Mouse (Mus musculus): Measurements from ENCODE around the gene Abraxas2.

The Abraxas2 gene

DNA sequence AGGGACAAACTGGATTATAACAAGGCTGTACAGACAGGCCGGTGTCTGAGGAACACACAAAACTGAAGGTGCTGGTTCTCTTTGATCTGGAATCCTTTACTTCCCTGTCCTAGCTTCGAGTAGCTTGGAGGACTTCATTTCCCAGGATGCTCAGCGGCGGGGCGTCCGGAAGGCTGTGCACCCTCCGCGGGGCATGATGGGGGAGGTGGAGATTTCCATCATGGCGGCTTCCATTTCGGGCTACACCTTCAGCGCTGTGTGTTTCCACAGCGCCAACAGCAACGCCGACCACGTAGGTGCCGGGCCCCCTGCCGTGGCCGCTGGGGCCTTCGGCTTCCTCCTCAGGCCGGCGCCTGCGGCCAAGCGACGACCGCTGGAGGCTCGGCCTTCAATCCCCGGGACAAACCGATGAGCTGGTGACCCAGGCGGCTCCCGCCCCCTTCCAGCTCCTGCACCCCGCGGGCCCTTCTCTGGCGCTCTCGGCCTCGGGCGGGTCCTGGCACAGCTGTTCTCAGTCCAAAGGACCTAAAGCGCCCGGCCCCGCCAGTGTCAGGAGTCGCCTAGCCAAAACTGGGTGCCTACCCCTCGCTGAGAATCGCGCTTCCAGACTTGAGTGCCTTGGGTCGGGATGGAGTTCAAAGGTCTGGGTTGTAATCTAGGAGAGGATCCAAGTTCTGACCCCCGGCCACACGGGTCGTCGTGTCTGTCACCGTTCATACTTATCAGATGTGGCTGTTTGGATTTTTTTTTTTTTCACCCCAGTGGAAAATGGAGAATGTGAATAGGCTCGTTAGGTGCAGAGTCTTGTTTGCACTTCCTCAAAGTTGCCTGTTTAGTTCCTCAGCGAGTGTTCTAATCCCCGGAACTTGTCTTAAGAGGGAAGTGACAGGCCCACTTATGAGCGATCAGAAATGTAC lies at the start of gene Abraxas2:
Gene Abraxas2, plus strand, starts transcription at position 184 of the 917 bp plus-strand sequence.
- peak; percentile 85 to 89 for DNase-seq

DNA sequence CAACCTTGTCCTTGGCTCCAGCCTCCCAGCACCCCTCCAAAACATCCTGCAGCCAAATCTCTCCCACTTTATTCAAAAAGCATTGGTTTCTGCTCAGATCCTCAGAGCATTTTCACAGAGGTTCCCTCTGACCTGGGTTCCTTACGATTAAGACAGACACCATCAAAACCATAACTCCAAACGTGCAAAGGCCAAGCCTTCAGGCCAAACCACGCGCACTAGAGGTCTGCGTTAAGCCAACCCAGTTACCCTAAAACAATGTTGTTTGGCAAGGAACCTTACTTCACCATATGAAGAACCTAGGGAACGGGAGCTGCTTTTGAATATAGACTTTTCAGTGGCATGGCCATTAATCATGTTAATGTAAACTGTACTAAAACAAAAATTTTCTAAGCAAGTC lies 49.3 kb upstream of the Abraxas2 start:
- no peak for DNase-seq

DNA sequence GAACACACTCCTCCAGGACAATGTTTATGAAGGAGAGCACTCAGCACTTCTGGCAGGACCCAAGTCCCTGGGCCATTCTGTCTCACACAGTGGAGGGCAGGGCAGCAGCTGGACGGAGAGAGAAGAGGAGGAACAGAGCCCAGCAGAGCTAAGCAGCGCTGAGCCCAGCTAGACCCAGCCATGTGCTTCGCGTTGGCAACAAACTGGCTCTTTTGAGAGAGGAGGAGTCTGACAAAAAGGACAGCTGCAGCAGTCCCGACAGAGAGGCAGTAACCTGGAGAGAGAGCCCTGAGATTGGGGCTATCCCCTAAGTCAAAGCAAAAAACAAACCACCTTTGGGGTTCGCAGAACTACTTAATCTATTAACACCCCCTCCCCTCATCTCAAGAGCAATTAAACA lies 48.7 kb upstream of the Abraxas2 start:
- peak in 1 of 2 experiments; percentile 35 for DNase-seq

DNA sequence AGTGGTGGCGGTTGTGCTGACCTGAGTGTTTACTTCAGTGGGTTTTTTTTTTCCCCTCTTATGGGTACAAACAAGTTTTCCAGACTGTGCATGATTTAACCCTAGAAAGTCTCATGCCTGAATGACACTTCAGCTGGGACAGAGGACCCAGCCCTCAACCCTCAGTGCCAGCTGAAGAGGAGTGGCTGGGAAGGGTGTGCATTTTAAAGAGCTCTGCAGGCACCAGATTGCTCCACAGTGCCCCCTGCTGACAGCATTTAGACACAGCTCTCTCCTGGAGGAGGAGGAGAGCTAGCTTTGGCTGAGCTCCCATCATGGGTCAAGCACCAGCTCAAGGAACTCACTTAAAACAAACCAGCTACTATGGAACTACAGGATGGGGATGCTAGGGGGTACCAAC lies 48.1 kb upstream of the Abraxas2 start:
- DNase-seq: peak; percentile 74 to 85

DNA sequence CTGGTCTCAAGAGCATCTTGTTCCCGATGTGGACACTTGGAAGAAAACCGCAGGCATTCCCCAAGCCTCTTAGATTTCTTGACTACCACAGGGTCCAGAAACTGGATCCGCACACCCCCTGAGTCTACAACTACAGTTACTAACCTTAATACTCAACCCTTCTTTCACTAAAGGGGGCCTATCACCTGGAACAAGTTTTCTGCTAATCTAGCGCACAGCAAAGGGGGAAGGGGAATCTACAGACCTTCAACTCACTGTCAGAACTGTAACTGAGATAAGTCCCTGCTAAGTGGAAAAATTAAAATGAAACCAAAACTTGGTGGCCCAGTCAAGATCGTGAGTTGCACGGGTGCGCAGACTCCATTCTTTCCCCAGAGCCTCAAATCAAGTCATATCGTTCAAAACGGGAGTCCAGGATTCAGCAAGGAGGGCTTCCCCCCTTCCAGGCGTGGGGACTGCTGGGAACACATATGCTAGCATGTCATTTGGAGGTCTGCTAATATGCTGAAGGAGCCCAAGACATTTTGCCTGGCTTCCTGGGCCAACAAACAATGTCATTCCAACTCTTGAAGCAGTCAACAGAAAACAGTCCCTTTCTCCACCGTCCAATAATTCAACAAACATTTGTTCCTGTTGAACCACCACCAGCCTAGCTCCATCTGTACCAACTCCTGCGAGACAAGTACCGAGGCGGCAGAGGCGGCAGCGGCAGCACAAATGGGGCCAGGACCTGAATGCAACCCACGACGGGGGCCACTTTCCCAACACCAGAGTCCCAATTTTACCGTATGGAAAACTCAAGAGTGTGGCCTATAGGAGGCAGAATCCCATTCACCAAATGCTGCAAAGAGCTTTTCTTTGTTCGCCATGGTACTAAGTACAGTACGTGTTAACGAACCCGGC lies 47.1 kb upstream of the Abraxas2 start:
- peak in 1 of 2 experiments; percentile 36 for DNase-seq

DNA sequence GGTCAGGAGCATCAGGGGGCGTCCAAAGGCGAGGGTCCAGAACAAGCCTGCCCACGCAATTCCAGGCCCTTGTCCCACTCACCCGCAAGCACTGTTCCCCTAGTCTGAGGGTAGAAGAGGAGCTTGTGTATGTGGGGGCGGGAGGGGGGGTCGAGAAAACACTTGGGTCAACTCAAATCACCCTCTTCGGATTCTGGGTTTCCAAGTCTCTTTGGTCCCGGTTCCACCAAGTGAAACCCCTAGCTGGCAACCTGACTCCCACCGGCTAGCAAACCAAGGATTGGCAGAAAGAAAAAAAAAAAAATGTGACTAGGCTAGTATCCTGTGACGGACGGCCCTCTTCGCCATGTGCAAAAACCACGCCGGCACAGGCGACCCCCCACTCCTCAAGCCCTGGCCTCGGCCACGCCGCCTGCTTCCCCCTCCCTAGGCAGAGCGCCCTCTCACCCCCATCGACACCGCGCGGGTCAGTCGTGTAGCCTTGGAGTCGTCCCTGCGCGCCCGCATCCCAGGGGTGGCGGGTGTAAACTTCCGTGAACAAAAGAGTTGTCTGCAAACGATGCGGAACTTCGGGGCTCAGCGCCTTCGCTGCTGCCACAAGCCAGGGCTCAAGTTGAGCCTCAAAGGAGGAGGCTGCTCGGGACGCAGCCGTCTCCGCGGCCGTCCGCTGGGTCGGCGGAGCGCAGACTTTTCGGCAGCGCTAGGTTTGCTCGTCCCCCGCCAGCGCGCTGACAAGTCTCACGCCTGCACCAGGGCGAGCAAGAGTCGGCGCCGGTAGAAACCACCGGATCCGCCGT lies 46.2 kb upstream of the Abraxas2 start:
- peak; percentile 63 to 66 for DNase-seq

DNA sequence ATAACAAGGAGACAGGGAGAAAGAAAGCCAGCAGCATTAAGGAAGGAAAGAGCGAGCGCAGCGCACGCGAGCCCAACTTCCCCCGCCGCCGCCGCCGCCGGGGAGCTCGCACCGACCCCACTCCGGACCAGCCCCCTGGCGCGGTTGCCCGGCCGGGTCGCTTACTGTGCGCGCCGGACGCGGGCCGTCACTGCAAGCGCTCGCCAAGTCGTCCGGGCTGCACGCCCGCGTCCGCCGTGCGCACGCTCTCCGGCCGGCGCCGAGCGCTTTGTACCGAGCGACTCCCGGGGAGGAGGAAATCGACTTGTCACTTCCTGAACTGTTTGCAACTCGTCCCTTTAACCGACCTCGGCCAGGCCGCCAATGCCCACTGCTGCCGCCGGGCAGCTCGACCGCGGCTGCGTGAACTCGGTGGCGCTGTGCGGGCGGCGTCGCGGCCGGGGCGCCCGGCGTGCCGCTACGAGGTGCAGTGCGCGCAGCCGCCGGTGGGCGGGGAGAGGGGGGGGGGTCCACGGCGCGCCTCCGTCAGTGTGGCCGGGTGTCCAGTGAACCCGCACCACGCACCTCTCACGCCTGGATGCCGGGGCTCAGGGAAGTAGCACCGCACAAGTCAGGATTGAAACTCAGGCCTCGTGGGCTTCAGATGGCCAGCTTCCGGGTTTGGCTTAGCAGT lies 45.5 kb upstream of the Abraxas2 start, which contains the start of gene Fam53b:
Gene Fam53b, minus strand, starts transcription at position 471 of the 673 bp plus-strand sequence.
- peak; percentile 53 to 54 for DNase-seq

DNA sequence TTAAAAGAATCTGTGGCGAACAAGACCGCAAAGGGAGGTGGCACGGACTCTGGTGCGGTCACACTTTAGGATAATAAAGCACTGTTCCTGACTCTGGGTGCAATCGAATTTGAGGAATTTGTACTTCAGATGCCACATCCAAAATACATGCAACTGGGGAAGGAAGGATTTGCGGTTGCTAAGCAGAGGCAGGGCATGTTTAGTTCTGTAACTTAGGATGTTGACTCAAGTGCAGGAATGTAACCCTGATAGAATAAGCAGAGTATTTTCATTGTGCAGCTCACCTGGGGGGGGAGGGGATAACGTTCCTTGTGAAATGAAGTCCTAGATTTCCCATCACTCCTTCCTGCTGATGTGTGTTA lies 45.0 kb upstream of the Abraxas2 start:
- no peak for DNase-seq

DNA sequence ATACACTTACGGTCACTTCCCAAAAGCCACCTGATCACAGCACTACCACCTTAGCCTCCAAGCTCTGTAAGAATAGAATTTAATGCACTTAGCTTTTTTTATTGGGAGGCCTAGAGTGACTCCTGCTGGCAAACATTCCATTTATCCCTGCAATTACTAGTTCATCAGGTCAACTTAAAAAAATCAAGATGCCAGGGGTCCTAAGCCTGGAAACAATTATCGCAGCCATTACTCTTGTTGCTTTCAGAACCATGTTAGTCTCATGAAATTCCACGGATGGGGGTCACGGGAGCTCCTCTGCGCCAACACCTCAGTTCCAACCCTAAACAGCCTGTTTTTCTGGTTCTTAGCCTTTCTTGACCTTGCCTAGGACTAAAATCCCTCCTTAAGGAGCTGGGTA lies 43.9 kb upstream of the Abraxas2 start:
- DNase-seq: no peak

DNA sequence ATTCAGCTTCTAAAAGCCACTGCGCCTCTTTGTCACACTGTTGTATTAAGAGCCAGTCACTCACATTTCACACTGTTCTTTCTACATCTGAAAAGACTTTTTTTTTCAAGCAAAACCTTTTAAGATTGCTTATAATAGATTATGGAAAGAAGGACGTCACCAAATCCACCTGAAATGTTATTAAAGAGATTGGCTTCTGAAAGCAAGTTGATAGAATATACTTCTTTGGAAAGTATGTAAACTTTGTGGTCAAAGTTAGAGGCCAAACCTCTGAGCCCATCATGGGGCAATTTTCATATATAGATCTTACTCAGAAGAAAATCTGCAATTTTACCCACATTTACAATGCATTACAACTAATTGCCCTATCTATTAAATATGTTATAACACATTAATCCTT lies 42.5 kb upstream of the Abraxas2 start:
- no peak for DNase-seq

DNA sequence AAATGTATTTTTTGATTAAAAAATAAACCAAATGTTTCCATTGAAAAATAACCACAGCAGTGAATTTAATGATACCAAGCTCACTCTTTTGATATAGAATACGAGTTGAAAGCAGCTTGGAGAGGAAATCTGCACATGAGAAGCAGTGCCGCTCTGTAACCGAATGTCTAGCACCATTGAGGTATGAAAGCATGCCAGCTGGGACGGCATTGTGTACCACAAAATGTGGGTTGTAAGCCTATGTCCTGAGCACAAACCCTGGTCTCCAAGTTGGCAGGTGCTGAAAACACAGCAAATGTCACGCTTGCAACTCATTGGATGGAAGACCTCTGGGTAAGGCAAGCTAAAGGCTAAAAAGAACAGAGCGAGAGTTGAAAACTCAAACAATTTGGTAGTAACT lies 42.0 kb upstream of the Abraxas2 start:
- DNase-seq: no peak

DNA sequence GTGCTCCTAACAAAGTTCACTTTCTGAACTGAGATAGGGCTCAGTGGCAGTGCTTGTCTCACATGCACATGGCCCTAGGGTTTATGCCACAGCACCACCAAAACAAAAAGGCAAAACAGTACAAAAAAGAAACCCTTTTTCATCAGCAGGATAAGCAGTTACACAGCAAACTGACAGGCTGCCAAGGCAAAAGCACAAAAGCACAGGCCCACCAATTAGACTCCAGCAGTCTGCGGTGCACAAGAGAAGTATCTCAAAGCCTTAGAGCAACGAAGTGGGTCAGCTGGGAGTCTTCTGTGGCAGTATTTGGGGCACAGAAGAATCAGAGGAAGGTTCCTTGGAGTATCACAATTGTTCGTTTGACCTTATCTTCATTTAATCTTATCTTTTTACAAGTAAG lies 38.3 kb upstream of the Abraxas2 start:
- DNase-seq: no peak

DNA sequence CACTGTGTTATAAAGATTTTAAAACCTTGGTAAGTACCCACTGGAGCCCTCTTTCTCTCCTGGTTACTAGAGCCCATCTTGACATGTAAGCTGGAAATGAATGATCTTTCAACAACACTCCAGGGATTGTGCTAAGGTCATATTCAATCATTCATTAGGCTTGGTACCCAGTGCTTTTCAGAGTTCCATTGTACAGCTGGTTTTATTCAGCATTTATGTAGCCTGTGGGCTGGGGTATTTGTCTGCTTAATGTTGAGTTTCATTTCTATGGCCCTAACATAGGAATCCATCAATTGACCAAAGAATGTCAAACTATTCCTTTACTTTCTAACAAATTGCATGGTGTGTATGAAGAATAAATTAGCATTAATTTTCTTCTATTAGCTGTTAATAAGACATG lies 35.2 kb upstream of the Abraxas2 start:
- no peak for DNase-seq

DNA sequence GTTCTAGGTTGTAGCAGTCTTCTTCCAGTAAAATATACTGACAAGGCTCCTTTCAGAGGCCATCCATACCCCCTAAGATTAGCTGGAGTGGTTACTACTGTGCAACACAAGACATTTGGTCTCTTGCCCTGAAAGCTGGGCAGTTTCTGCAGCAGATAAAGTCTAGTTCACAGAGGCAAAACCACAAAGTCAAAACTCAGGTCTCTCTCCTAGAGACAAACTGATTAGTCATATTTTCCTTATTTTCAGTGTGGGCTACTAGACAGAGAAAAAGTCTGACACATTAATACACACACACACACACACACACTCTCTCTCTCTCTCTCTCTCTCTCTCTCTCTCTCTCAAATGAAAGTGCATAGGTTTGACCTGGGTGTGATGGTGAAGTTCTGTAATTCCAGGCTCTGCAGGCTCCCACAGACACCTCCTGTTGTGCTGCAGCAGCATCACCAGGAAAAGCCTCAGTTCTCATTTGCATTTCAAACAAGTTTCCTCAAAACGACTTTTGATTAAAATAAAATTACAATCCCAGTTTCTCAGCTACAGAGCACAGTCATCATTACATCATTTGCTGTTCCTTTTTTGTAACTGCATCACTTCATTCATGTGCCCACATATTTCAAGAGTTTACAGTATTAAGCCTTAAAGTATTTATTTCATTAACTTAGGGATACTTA lies 34.5 kb upstream of the Abraxas2 start:
- no peak for DNase-seq

DNA sequence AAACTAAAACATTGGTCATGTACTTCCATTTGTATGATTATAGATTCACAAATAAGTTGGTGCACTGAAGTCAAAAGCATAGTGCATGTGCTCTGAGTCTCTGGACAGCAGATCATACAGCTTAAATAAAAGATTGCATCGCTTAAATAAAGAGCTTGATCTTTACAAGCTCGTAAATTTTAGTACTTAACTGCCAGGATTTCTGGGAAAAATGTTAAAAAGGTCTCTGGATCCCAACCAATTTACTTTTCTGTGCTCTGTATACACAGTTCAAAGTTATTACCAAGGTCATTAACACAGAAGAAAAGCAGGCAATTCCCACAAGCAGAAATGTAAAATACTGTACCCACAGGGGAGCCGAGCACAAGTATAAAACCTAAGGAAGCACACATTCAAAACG lies 28.1 kb upstream of the Abraxas2 start:
- DNase-seq: no peak

DNA sequence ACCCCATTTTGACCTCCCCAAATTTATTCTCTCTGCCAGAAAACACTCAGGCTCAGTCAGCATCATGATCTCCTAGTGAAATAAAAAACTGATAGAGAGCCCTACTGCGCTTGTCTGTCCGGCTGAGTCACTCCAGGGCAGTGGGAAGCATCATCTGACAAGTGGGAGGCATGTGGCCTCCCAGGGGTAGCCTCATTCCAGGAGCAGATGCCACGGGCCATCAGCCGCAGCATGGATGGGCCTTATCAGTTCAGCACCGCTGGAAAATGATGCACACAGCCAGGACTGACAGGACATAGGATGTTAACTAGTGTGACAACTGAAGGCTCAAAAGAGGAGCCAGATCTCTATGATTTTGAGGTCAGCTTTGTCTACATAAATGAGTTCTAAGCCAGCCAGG lies 17.7 kb upstream of the Abraxas2 start:
- DNase-seq: no peak

DNA sequence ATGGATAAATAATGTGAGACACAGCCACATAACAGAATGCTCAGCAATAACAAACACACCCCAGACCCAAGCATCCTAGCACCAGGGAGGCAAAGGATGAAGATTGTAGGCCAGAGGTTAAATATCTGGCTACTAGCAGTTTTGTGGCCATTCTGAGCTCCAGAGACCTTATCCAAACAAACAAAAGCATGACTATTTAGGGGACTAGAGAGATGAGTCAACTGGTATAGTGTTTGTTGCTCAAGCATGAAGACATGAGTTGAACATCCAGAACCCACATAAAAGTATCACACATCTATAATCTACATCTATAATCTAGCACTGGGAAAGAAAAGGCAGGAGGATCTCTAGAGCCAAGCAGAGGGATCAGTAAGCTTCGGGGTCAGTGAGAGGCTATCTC lies 16.6 kb upstream of the Abraxas2 start:
- no peak for DNase-seq

DNA sequence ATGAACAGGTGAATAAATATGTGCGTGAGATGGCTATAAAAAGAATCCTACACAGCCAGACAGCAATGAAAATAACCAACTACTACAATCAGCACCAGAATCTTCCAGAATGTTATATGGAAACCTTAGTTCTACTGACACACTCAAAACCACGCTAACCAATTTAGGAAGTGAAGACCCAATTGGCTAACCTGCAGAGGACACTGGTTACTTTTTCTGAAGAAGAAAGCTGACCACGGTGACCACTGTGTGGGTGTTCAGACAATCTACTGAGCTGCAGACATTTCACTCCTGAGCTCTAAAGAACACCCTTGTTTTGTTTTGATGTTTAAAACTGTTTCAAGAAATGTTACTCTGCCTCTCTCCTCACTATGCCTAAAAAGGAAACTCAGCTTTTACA lies 15.9 kb upstream of the Abraxas2 start:
- DNase-seq: no peak

DNA sequence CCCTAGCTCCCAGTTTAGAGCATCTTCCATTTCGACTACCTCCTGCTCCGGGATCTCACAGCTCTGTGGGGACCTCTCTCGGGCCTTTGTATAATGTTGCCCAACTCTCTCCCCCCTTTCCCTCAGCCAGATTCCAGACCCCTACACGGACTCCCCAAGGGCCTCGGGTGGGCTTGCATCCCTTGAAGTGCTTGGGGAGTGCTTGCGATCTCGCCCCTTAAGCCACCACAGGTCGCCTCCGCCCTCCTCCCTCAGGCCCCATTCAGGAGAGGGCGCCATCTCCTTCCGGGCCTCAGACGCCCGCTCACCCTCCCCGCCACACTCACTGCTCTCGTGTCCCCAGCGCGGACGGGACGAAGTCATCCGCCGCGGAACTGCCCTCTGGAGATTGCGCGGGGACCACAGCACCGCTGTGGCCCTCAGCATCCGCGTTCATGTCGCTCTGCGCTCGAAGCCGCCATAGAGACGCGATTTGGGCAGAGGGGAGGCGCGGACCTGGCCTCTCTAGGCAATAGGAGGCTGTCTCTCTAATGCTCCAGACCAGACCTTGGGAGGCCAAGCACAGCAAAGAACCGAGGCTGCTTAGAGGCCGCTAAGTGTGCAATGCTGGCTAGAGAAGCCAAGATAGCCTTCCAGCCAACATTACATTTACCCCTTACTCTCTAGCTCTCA lies 6.7 kb upstream of the Abraxas2 start, which contains the start of gene Eef1akmt2:
Gene Eef1akmt2, minus strand, starts transcription at position 501 of the 672 bp plus-strand sequence.
- peak; percentile 64 to 71 for DNase-seq

DNA sequence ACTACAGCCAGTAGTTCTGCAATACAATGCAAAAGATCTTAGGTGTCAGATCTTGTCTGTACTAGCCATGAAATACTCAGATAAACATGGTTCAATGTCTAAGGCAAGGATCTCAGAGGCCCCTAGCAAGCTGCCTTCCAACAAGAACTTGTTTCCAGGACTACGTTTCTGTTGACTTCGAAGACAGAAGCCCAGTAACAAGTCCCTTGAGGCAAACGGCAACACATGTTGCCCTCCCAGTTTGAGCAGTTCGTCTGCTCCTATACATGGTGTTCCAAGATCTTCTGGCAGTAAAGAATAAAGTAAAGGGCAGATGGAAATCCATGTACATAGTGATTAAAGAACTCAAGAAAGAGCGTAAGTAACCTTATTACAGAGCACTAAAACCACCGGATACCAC lies 5.7 kb upstream of the Abraxas2 start:
- DNase-seq: no peak

DNA sequence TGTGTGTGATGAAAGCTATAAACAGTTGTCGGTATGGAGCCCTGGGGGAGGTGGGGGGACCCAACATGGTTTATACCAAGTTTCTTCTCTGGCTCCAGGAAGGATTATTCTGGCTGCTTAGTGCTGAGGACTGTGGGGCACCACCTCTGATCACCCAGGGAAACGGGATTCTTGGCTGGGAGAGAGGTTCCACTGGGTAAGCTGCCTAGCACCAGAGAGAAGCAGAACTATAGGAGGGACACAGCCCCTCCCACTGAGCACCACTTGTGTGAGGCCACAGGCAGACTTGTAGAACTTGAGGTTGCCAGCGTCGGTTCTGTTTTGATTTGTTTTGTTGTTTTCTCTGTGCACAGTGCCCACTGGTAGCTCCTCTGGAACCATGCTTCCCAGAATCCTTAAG lies 5.1 kb upstream of the Abraxas2 start:
- no peak for DNase-seq
